Mouse (Mus musculus) erythroblast, embryonic 14.5 days (primary cell): ENCODE results near the gene Knstrn.

ENCODE experiments used
- GATA1 ChIP-seq: IDR thresholded peaks from 2 replicates; pipeline ENCODE4 v1.6.1; 2012; ENCODE audit warnings: low read length, inconsistent platforms, mixed read lengths
- TAL1 ChIP-seq: IDR thresholded peaks from 3 replicates; pipeline ENCODE4 v1.6.1; 2012; ENCODE audit warnings: low read length, inconsistent platforms, mixed read lengths

GRCm38 (mm10) chr2:118881019-118881418 is 67.2 kb downstream of the Knstrn start:
- TF ChIP-seq GATA1 (no peak), TAL1 (no peak)
